Mouse (Mus musculus) G1E (cell line): ENCODE results near the gene Hivep3.

Experiments
- CTCF ChIP-seq: IDR thresholded peaks from 2 replicates; pipeline ENCODE4 v1.5.1; 2012; ENCODE audit warnings: low read depth, low read length, inconsistent platforms, mixed read lengths
- GATA1 ChIP-seq: IDR thresholded peaks from 2 replicates; pipeline ENCODE4 v1.6.1; 2012; ENCODE audit warnings: borderline replicate concordance, low read length, inconsistent platforms, mixed read lengths

DNA sequence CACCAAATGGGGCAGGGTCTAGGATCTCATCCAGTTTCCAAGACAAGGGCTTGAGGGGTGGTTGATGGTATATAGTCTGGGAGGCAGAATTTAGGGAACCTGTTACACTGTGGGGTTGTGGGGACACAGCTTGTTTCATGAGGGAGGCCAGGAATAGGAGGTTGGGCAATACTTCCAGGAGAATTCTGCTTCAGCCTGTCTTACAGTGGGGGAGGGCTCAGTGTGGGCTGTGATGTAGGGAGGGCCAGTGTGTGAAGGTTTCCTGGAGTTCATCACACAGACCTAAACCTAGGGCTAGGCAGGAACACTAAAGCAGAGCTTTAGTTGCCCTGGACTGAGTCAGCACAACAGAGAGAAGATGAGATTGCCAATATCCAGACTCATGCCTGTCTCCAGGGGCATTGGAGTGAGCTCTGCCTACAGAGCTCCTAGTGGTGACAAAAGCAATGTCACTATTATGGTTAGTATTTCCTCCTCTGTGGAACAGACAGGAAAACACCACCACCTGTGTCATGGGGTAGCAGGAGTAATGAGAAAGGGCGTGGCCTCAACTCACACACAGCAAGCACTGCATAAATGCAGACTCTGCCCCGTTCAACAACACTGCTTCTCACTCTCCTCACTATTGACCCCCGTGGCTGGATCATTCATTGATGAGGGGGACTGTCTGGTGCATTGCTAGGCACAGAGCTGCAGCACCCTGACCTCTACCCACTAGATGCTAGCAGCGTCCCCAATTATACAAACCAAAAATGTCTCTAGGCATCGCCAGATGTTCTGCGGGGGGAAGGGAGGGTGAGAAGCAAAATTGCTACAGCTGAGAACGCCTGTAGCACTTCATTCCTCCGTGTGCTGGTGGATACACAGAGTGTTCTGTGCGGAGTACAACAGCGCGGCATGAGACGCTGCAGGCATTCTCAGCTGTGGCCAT, 213.9 kb downstream of the Hivep3 start:
- TF ChIP-seq CTCF = no peak
- TF ChIP-seq GATA1 = no peak
